Mouse (Mus musculus) hindbrain, embryonic 14.5 days (tissue): ENCODE measurements at regions not wholly inside any gene's neighbourhood (a gene's known extent, or its start where the extent isn't known, plus 50 kb on each side); places are given as distances from the start of the nearest gene placed in this dataset.

ENCODE experiments used
- ATAC-seq: fragments of 200-750 bp; cut with Nextera tagmentation; 2 replicates; pipeline ENCODE4 v1.8.0; 2017; ENCODE audit warnings: moderate number of reproducible peaks, mild to moderate bottlenecking, moderate TSS enrichment, moderate library complexity; ENCODE audit not compliant: low FRiP score
- DNase-seq: peaks from one replicate; pipeline ENCODE4 v3.0.0-alpha.2; 2015; ENCODE audit warnings: low spot score
- H3K27ac ChIP-seq: fragments of 300-500 bp; sonication (generic); 2 replicates; pipeline ENCODE4 v1.5.1; 2014; ENCODE audit warnings: mild to moderate bottlenecking, moderate library complexity
- H3K27me3 ChIP-seq: fragments of 300-500 bp; sonication (generic); 2 replicates; pipeline ENCODE4 v1.6.1; 2014; ENCODE audit warnings: mild to moderate bottlenecking, low read length, mixed read lengths; ENCODE audit not compliant: control insufficient read depth, insufficient read depth
- H3K36me3 ChIP-seq: fragments of 300-500 bp; sonication (generic); replicated peaks from 2 replicates; pipeline ENCODE4 v1.6.1; 2014; ENCODE audit not compliant: control insufficient read depth, insufficient read depth
- H3K4me1 ChIP-seq: fragments of 300-500 bp; sonication (generic); replicated peaks from 2 replicates; pipeline ENCODE4 v1.6.1; 2014; ENCODE audit warnings: antibody characterized with exemption, low read length, mixed read lengths; ENCODE audit not compliant: control insufficient read depth, insufficient read depth
- H3K4me2 ChIP-seq: fragments of 300-500 bp; sonication (generic); replicated peaks from 2 replicates; pipeline ENCODE4 v1.6.1; 2014; ENCODE audit warnings: mild to moderate bottlenecking, moderate library complexity
- H3K4me3 ChIP-seq: fragments of 300-500 bp; sonication (generic); replicated peaks from 2 replicates; pipeline ENCODE4 v1.5.1; 2014; ENCODE audit warnings: mild to moderate bottlenecking, low read length
- H3K9ac ChIP-seq: fragments of 300-500 bp; sonication (generic); 2 replicates; pipeline ENCODE4 v1.6.1; 2014
- H3K9me3 ChIP-seq: fragments of 300-500 bp; sonication (generic); 2 replicates; pipeline ENCODE4 v1.6.1; 2016; ENCODE audit warnings: low read length; ENCODE audit not compliant: control insufficient read depth
- WGBS: fragments of 180-500 bp; shearing (Covaris S2); extraction: QIAGEN DNeasy Blood & Tissue Kit; methylation state at CpG from one replicate; pipeline ENCODE4 v1.1.7; 2014; 5-methylcytosine and 5-hydroxymethylcytosine counted together

DNA sequence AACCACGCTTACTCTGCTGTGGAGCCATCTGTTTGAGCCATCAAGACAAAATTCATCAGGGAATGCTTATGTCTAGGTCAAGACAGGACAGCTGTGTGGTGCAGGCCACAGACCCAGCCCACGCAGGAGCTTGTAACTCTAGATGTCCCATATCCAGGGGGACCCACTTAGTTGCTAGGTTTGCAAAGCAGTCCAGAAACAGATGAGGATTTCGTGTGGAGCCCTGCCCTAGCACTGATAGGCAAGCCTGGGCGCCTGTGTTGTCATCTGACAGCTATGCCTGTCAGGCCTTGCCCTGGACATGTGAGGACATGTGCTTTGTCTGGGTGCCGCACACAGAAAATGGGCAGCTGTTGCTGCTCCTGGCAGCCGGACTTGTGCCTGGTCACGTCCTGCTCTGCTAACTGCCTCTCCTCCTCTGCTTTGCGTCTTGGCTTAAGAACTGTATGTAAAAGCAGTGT lies 335.1 kb downstream of the Foxo1 start:
- peaks cover 7% of the 10 kb centered on the region for H3K4me1 ChIP-seq
- no peaks in the 10 kb centered on the region for H3K9me3 ChIP-seq
- H3K27ac ChIP-seq, result no peak overlapping the region
- H3K4me3 ChIP-seq, result no peak overlapping the region
- no peaks in the 10 kb centered on the region for H3K27me3 ChIP-seq
- DNase-seq (no peak), ATAC-seq (no peak)
- H3K36me3 ChIP-seq, result no peaks in the 10 kb centered on the region
- WGBS, result 78% methylated on average over 8 of the region's 8 CpGs
- no peak overlapping the region for H3K9ac ChIP-seq
- no peak overlapping the region for H3K4me2 ChIP-seq

DNA sequence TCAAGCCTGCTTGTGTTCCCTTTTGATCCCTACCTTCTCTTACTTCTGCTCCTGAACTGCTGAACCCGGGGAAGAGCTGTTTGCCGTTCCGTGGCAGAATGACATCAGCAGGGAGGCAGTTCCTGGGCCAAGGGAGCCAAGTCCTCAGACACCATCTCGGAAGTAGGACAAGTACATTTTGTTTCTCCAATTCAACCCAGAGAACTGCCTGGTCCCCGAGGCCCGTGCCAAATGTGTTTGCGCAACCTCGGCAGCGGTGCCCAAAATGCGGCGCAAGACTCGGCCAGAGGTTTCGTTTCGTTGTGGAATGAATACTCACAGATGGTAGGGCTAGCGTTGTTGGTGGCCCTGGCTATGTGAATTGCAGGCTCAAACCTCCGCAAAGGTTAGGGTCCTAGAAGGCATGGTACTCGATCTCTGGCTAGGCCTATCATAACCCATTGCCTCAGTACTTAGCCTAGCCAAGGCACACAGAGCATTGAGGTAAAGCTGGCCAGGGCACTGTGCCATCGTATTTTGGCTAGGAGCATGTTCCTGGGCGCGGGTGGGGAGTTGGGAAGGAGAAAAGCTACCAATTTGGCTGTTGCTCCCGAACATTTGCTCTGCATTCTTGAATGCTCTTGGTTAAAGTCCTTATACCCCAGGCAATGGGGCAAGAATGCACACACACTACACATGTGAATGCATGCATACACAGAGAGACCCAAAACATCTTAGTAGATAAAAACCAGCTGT lies 333.0 kb downstream of the Foxo1 start:
- DNase-seq (no peak), ATAC-seq (no peak)
- Histone ChIP-seq H3K9ac (no peak overlapping the region), H3K27ac (no peak overlapping the region), H3K4me3 (no peak overlapping the region), H3K4me1 (peaks cover 7% of the 10 kb centered on the region), H3K4me2 (no peak overlapping the region), H3K27me3 (no peaks in the 10 kb centered on the region), H3K9me3 (no peaks in the 10 kb centered on the region), H3K36me3 (no peaks in the 10 kb centered on the region)
- 90% methylated on average over 21 of the region's 21 CpGs for WGBS

DNA sequence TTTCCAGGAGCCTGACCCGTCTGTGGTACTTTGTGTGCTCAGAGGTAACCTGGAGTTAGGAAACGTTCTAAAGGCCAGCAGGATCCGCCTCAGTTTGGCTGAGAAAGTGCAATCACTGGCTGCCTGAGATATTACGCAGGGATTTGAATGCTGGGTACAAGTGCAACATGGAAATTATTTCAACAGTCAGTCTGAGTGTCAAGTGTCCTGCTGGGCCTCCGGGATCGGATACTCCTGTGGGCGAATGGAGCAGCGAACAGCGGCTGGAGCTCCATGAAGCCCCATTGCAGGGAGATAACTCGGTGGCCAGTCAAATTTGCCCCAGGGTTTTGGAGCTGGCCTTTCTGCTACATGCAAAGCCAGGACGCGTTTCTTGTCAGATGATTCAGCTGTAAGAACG lies 332.4 kb downstream of the Foxo1 start:
- no peaks in the 10 kb centered on the region for H3K36me3 ChIP-seq
- H3K27ac ChIP-seq, result no peak overlapping the region
- H3K9ac ChIP-seq, result no peak overlapping the region
- H3K4me3 ChIP-seq, result no peak overlapping the region
- no peak for DNase-seq
- H3K27me3 ChIP-seq, result no peaks in the 10 kb centered on the region
- ATAC-seq, result no peak
- peaks cover 7% of the 10 kb centered on the region for H3K4me1 ChIP-seq
- WGBS, result 85% methylated on average over 13 of the region's 13 CpGs
- no peaks in the 10 kb centered on the region for H3K9me3 ChIP-seq
- no peak overlapping the region for H3K4me2 ChIP-seq

DNA sequence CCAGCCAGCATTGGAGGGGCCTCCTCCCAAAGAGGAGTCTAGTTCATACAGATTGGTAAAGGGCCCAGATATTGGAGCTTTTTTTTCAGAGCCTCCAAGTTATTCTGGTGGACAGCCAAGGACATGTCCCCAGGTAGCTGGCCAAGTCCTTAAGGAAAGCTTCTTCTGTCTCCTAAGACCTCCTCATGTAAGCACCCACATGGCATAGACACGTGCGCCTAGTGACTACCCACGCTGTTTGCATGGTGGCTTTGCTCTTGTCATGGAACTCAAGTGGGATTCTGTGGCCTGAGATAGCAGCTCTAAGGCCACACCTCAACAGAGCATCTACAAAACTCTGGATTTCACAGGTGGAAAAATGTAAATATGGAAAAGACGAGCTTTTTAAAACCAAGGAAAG lies 332.0 kb downstream of the Foxo1 start:
- Histone ChIP-seq H3K4me2 (no peak overlapping the region), H3K36me3 (no peaks in the 10 kb centered on the region), H3K27ac (no peak overlapping the region), H3K4me3 (no peak overlapping the region), H3K27me3 (no peaks in the 10 kb centered on the region), H3K9ac (no peak overlapping the region), H3K4me1 (peaks cover 3% of the 10 kb centered on the region), H3K9me3 (no peaks in the 10 kb centered on the region)
- 90% methylated on average over 4 of the region's 4 CpGs for WGBS
- no peak for DNase-seq
- ATAC-seq, result no peak

DNA sequence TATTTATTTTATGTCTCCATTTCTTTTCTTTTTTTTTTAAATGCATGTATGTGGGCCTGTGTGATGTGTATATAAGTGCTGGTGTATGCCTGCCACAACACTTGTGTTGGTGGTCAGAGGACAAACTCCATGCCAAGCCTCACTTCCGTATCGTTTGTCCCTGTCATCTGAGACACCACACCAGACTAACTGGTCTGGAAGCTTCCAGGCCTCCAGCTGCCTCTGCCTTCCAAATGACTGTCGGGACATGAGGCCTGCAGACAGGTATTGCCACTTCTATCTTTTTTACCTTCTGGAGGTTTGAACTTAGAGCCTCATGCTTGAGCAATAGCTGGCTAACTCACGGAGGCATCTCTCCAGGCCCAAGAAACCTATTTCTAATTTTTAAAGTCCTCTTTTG lies 318.3 kb downstream of the Foxo1 start:
- ATAC-seq, result no peak
- H3K4me3 ChIP-seq, result no peak overlapping the region
- no peak overlapping the region for H3K27ac ChIP-seq
- H3K9me3 ChIP-seq, result no peaks in the 10 kb centered on the region
- H3K4me1 ChIP-seq, result no peaks in the 10 kb centered on the region
- 89% methylated on average over 4 of the region's 4 CpGs for WGBS
- no peak overlapping the region for H3K4me2 ChIP-seq
- no peak overlapping the region for H3K9ac ChIP-seq
- H3K27me3 ChIP-seq, result no peaks in the 10 kb centered on the region
- H3K36me3 ChIP-seq, result no peaks in the 10 kb centered on the region
- DNase-seq, result no peak

DNA sequence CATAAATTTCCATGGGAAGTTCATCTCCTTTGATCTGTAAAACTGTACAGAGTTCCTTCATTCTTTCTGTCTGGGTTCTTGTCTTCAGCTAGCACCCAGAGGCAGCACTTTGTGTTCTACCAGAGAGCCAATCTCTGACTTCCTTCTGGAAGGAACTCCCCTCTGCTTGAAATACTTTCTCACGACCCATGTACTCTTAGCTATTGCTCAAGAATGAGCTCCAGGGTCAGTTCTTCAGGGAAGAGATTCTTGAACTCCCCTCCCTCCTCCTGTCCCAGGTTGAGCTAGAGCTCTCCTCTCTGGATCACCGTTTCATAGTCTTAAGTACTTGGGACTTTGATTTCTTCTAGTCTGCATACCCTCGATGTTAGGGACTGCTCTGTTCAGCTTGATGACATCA lies 311.8 kb downstream of the Foxo1 start:
- no peak overlapping the region for H3K4me2 ChIP-seq
- H3K27ac ChIP-seq, result no peak overlapping the region
- no peak overlapping the region for H3K9ac ChIP-seq
- no peaks in the 10 kb centered on the region for H3K36me3 ChIP-seq
- ATAC-seq (no peak), DNase-seq (no peak)
- no peaks in the 10 kb centered on the region for H3K4me1 ChIP-seq
- no peaks in the 10 kb centered on the region for H3K27me3 ChIP-seq
- WGBS, result 88% methylated on average over 3 of the region's 3 CpGs
- no peak overlapping the region for H3K4me3 ChIP-seq
- no peaks in the 10 kb centered on the region for H3K9me3 ChIP-seq

DNA sequence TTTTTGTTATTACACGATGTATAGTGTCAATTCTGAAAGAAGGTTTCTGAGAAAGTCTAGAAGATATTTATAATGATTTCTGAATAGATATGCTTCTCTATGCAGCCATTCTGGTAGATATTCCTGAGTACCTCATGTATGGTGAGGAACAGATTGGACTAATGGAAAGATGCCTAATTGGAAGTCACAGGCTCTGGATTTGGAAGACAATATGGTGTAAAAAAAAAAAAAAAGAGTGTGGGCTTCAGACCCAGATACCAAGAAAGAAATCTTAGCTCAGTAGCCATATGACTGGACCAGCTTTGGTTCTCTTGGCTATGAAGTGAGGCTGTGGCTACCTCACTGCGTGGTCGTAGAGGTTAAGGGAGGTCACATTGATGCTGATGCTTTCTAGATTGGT lies 311.0 kb downstream of the Foxo1 start:
- Histone ChIP-seq H3K9me3 (no peaks in the 10 kb centered on the region), H3K4me2 (no peak overlapping the region), H3K4me3 (no peak overlapping the region), H3K27ac (no peak overlapping the region), H3K4me1 (no peaks in the 10 kb centered on the region), H3K36me3 (no peaks in the 10 kb centered on the region), H3K27me3 (no peaks in the 10 kb centered on the region), H3K9ac (no peak overlapping the region)
- ATAC-seq (no peak), DNase-seq (no peak)
- WGBS, result 93% methylated on average over 3 of the region's 3 CpGs

DNA sequence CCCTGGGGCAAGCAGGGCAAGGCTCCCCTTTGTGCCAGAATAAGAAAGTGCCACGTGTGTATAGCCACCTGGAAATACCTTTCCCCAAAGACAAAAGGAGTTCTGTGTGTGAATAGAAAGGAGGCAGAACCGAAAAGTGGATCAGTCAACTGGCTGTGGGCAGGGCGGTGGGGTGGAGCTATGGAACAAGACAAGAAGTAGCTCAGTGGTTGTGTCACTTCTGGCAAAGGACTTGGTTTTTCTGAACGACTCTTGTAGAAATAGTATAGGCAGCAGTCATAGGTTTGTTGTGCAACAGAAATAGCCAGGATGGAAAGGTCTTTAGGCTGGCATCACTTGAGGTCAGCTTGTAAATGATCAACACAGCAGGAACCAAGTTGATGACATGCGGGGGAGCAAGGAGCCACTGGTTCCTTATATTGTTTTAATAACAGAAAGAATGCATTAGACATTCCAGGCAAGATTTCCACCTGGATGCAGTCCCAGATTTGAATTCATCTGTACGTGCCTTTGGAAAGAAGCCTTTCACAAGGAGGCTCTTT lies 308.6 kb downstream of the Foxo1 start:
- Histone ChIP-seq H3K4me2 (no peak overlapping the region), H3K27ac (no peak overlapping the region), H3K4me1 (no peaks in the 10 kb centered on the region), H3K9ac (no peak overlapping the region), H3K27me3 (no peaks in the 10 kb centered on the region), H3K36me3 (no peaks in the 10 kb centered on the region), H3K9me3 (no peaks in the 10 kb centered on the region), H3K4me3 (no peak overlapping the region)
- DNase-seq (no peak), ATAC-seq (no peak)
- 75% methylated on average over 6 of the region's 6 CpGs for WGBS

DNA sequence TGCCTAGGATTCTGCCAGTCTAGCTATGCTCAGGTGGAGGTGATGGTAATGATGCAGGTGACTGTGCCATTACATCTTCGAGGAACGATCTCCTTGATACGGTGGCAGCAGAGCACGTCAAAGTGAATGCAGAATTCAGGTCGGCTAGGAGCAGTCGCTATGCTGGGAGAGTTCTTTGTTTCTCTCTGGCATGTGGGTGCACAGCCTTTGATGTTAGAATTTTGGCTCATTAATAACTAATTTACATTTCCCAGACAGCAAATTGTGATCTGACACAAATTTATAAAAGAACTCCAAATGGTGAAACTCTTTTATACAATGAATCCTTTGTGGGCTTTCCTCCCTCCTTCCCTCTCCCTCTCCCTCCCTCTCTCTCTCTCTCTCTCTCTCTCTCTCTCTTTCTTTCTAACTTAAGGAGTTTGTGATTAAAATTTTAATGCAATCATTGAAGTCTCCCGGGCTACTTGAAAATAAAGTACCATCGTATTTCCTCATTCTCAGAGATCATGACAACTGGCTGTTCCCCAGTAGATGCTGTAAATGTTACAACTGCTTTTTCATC lies 307.2 kb downstream of the Foxo1 start:
- ATAC-seq, result no peak
- H3K27ac ChIP-seq, result no peak overlapping the region
- no peaks in the 10 kb centered on the region for H3K4me1 ChIP-seq
- H3K9ac ChIP-seq, result no peak overlapping the region
- DNase-seq, result no peak
- no peaks in the 10 kb centered on the region for H3K27me3 ChIP-seq
- H3K9me3 ChIP-seq, result no peaks in the 10 kb centered on the region
- no peak overlapping the region for H3K4me3 ChIP-seq
- H3K36me3 ChIP-seq, result no peaks in the 10 kb centered on the region
- 51% methylated on average over 8 of the region's 8 CpGs for WGBS
- H3K4me2 ChIP-seq, result no peak overlapping the region
